9 mouse cellular contexts compared by ENCODE assay signal in genomic region chr7:81303682-81304081, GRCm38 (mm10). TPM values are rescaled to one million over a fixed set of nuclear protein-coding genes. Genes with fewer than 3 reads are reported as not detected.
DNase-seq lines count a peak whose midpoint lies in the region; ATAC-seq and TF ChIP-seq lines count a peak whose summit lies in the region.
"Had no signal": no experiment of that assay in that cellular context is flagged by ENCODE, and none has a peak within 500 bp of the region (broad histone marks: within the 10 kb centered on the region; RNA-seq: fewer than 3 reads in every experiment).

No protein-coding gene starts in this region.

- no peaks in the 10 kb centered on the region for H3K27me3 ChIP-seq in liver, adult 2 months (ENCODE audit: control insufficient read depth, insufficient read depth, low read length)
- no peaks in the 10 kb centered on the region for H3K27me3 ChIP-seq in liver, embryonic 12.5 days (replicated peaks)
- H3K27me3 ChIP-seq in kidney, postnatal 0 days (ENCODE audit: insufficient read depth, low read length) = no peaks in the 10 kb centered on the region
- H3K27me3 ChIP-seq in splenic B cell, adult 2 months (ENCODE audit: control insufficient read depth, insufficient read depth, low read length, poor library complexity, severe bottlenecking) = no peaks in the 10 kb centered on the region; the same call in 1 of the 2 replicates
- H3K27me3 ChIP-seq: midbrain, embryonic 15.5 days had no signal

- no peak overlapping the region for H3K4me3 ChIP-seq in liver, adult 2 months (ENCODE audit: insufficient read depth, low read depth, low read length)
- no peak overlapping the region for H3K4me3 ChIP-seq in liver, embryonic 12.5 days
- no peak overlapping the region for H3K4me3 ChIP-seq in kidney, postnatal 0 days (replicated peaks; ENCODE audit: low read depth, low read length)
- H3K4me3 ChIP-seq: midbrain, embryonic 15.5 days had no signal

- H3K9ac ChIP-seq in liver, adult 2 months (ENCODE audit: low read depth, low read length) = no peak overlapping the region
- H3K9ac ChIP-seq in liver, embryonic 12.5 days = no peak overlapping the region
- no peak overlapping the region for H3K9ac ChIP-seq in kidney, postnatal 0 days (ENCODE audit: low read depth, low read length)
- H3K9ac ChIP-seq: midbrain, embryonic 15.5 days had no signal

- H3K4me2 ChIP-seq in liver, embryonic 12.5 days = no peak overlapping the region
- H3K4me2 ChIP-seq in kidney, postnatal 0 days (ENCODE audit: low read length) = no peak overlapping the region
- H3K4me2 ChIP-seq: midbrain, embryonic 15.5 days had no signal

- no peak for TF ChIP-seq POLR2A in liver, adult 2 months (IDR thresholded peaks at IDR 0.05; ENCODE audit: extremely low read depth, insufficient read depth, low read length)

- peak; percentile 57 for DNase-seq in liver, adult 2 months (ENCODE audit: extremely low read depth, low read depth, low spot score)
- peak; percentile 25 for DNase-seq in adrenal gland, adult 2 months
- no peak for DNase-seq in kidney, postnatal 0 days (ENCODE audit: low spot score)
- peak; percentile 59 for DNase-seq in splenic B cell, adult 2 months (ENCODE audit: low read depth, low spot score)
- DNase-seq in left cerebral cortex, postnatal 14 days (ENCODE audit: low spot score in 2 of 2) = no peak
- no peak for DNase-seq in cerebellum, adult 18-20 months
- DNase-seq: layer of hippocampus, adult 9-11 months had no signal

- WGBS in liver, adult 2 months = 21% methylated on average over 2 of the region's 2 CpGs
- WGBS in liver, embryonic 12.5 days (ENCODE audit: insufficient replicate concordance) = 54% methylated on average over 2 of the region's 2 CpGs
- WGBS in kidney, postnatal 0 days = 94% methylated on average over 2 of the region's 2 CpGs

- intact Hi-C loops in left cerebral cortex, postnatal 14 days (cut with DNase I) = no loop called here

- no peak overlapping the region for H3K27ac ChIP-seq in liver, adult 2 months (replicated peaks; ENCODE audit: insufficient read depth, low read depth, low read length)
- no peak overlapping the region for H3K27ac ChIP-seq in liver, embryonic 12.5 days
- H3K27ac ChIP-seq in kidney, postnatal 0 days = no peak overlapping the region
- H3K27ac ChIP-seq: midbrain, embryonic 15.5 days had no signal

- no peaks in the 10 kb centered on the region for H3K4me1 ChIP-seq in liver, adult 2 months (ENCODE audit: control insufficient read depth, insufficient read depth, low read length)
- no peaks in the 10 kb centered on the region for H3K4me1 ChIP-seq in liver, embryonic 12.5 days
- no peaks in the 10 kb centered on the region for H3K4me1 ChIP-seq in kidney, postnatal 0 days (replicated peaks; ENCODE audit: insufficient read depth, low read length)
- H3K4me1 ChIP-seq: midbrain, embryonic 15.5 days had no signal

- ATAC-seq in liver, embryonic 12.5 days = no peak
- ATAC-seq in kidney, postnatal 0 days (replicated peaks; ENCODE audit: low FRiP score, low read depth) = 0 out of 2 replicates have a peak, but pooled peaks have one; percentile 19
- ATAC-seq: midbrain, embryonic 15.5 days had no signal

- peak; percentile 74 for TF ChIP-seq CTCF in liver, adult 2 months (IDR thresholded peaks at IDR 0.05; ENCODE audit: low read depth, low read length)
- peak; percentile 59 for TF ChIP-seq CTCF in kidney, postnatal 0 days (IDR thresholded peaks at IDR 0.05; ENCODE audit: low read depth)

- H3K79me2 ChIP-seq in liver, adult 2 months (ENCODE audit: control insufficient read depth, insufficient read depth, low read length) = no peaks in the 10 kb centered on the region

- H3K36me3 ChIP-seq in liver, adult 2 months (ENCODE audit: control insufficient read depth, insufficient read depth, low read length) = peaks cover 8% of the 10 kb centered on the region; the same call in 1 of the 2 replicates
- no peaks in the 10 kb centered on the region for H3K36me3 ChIP-seq in liver, embryonic 12.5 days
- H3K36me3 ChIP-seq in kidney, postnatal 0 days (ENCODE audit: insufficient read depth, low read length) = no peaks in the 10 kb centered on the region
- no peaks in the 10 kb centered on the region for H3K36me3 ChIP-seq in splenic B cell, adult 2 months (ENCODE audit: control insufficient read depth, insufficient read depth, low read length, poor library complexity, severe bottlenecking)
- H3K36me3 ChIP-seq: midbrain, embryonic 15.5 days had no signal

- no peaks in the 10 kb centered on the region for H3K9me3 ChIP-seq in liver, embryonic 12.5 days (replicated peaks)
- no peaks in the 10 kb centered on the region for H3K9me3 ChIP-seq in kidney, postnatal 0 days (replicated peaks; ENCODE audit: low read length)
- H3K9me3 ChIP-seq: midbrain, embryonic 15.5 days had no signal

RNA-seq across cellular contexts. Expression of gene Rps17, which starts 41.4 kb away (rescaled TPM):
- 661 and 745 TPM in 2 replicates for total RNA-seq in liver, adult 2 months (2014; rRNA removed)
- polyA plus RNA-seq in liver, adult 2 months (2012; rRNA removed) = 501 and 572 TPM in 2 replicates
- 991 and 1,051 TPM in 2 replicates for polyA plus RNA-seq in liver, embryonic 12.5 days (2016; fragmentation: Nextera tagmentation; extraction: Ambion mirVana)
- total RNA-seq in adrenal gland, adult 2 months (2021) = 1,000 to 10,000 TPM in 1 of 2 experiments, 100 to 1,000 TPM in 1; 944 to 1,235 TPM
- polyA plus RNA-seq in adrenal gland, adult 2 months (2012; rRNA removed) = 351 and 362 TPM in 2 replicates
- polyA plus RNA-seq in kidney, postnatal 0 days (2015; fragmentation: Nextera tagmentation; extraction: Ambion mirVana) = 1,280 and 1,501 TPM in 2 replicates
- total RNA-seq in left cerebral cortex, postnatal 14 days (2021) = 100 to 1,000 TPM; 484 TPM

Comparison
In these comparisons a context has a peak if more than half of its experiments do, and no peak if none do; other contexts are left out.
1. DNase-seq: peak in liver, adult 2 months (single experiment), adrenal gland, adult 2 months (single experiment) and splenic B cell, adult 2 months (single experiment); none in kidney, postnatal 0 days (single experiment), left cerebral cortex, postnatal 14 days (0 of 2) and cerebellum, adult 18-20 months (0 of 2).